Mouse (Mus musculus) megakaryocyte, embryonic 14.5 days (primary cell): ENCODE results near the gene Bzw2. TPM values are rescaled to one million over a fixed set of nuclear protein-coding genes. Genes with fewer than 3 reads are reported as not detected.

Source experiments
- H3K27me3 ChIP-seq: replicated peaks from 2 replicates; pipeline ENCODE3; 2012; ENCODE audit warnings: inconsistent platforms
- H3K36me3 ChIP-seq: replicated peaks from 2 replicates; pipeline ENCODE3; 2012; ENCODE audit warnings: low read length, inconsistent platforms, mixed read lengths
- H3K4me1 ChIP-seq: 2 replicates; pipeline ENCODE4 v1.6.1; 2012; ENCODE audit warnings: inconsistent platforms
- H3K4me3 ChIP-seq: replicated peaks from 2 replicates; pipeline ENCODE3; 2012; ENCODE audit warnings: moderate library complexity, mild to moderate bottlenecking, inconsistent platforms
- H3K9me3 ChIP-seq: 2 replicates; pipeline ENCODE4 v1.6.1; 2012; ENCODE audit warnings: inconsistent platforms
- FLI1 ChIP-seq: IDR thresholded peaks from 2 replicates; pipeline ENCODE4 v1.6.1; 2012; ENCODE audit warnings: low read length, inconsistent platforms, mixed read lengths
- GATA1 ChIP-seq: IDR thresholded peaks from 3 replicates; pipeline ENCODE4 v1.6.1; 2012; ENCODE audit warnings: mixed read lengths, low read length, inconsistent platforms, borderline replicate concordance
- polyA plus RNA-seq: library from polyadenylated mRNA; stranded (reverse); fragments of >175 nt; gene quantifications from 2 replicates; pipeline ENCODE4 v1.2.3, GENCODE M21; 2012; ENCODE audit warnings: low replicate concordance; ENCODE audit not compliant: insufficient read depth

Gene Bzw2
- polyA plus RNA-seq, 1 experiment, result 10.3 TPM

DNA sequence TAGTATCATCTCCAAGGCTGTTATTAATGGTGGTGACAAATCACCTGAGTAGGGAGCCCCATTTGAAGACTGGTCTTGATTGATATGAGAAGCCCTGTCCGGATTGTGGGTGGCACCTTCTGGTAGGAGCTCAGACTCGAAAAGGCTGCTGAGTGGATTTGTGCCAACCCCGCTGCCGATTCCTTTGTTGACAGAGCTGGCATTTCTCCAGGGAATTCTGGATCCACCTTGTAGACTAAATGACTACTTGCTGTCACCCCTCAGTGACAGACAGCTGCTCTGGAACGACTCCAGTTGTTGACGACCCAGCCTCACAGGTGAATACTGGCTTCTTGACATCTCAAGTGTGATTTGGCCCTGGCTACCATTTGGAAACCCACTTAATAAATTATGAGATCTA, 68.7 kb downstream of the Bzw2 start:
- no peaks in the 10 kb centered on the region for H3K4me1 ChIP-seq
- no peak for TF ChIP-seq GATA1
- TF ChIP-seq FLI1, result no peak
- H3K4me3 ChIP-seq, result no peak overlapping the region
- H3K27me3 ChIP-seq, result no peaks in the 10 kb centered on the region
- H3K36me3 ChIP-seq, result peaks cover 31% of the 10 kb centered on the region
- H3K9me3 ChIP-seq, result no peaks in the 10 kb centered on the region

GRCm38 (mm10) chr12:36088804-36089203, 69.1 kb downstream of the Bzw2 start:
- H3K9me3 ChIP-seq, result no peaks in the 10 kb centered on the region
- TF ChIP-seq FLI1, result no peak
- no peak for TF ChIP-seq GATA1
- peaks cover 27% of the 10 kb centered on the region for H3K36me3 ChIP-seq
- H3K27me3 ChIP-seq, result no peaks in the 10 kb centered on the region
- H3K4me3 ChIP-seq, result no peak overlapping the region
- H3K4me1 ChIP-seq, result no peaks in the 10 kb centered on the region

GRCm38 (mm10) chr12:36085380-36085779, 72.5 kb downstream of the Bzw2 start:
- peaks cover 2% of the 10 kb centered on the region for H3K27me3 ChIP-seq
- TF ChIP-seq FLI1 (no peak), GATA1 (no peak)
- H3K4me1 ChIP-seq, result no peaks in the 10 kb centered on the region
- no peaks in the 10 kb centered on the region for H3K9me3 ChIP-seq
- no peak overlapping the region for H3K4me3 ChIP-seq
- H3K36me3 ChIP-seq, result no peaks in the 10 kb centered on the region

DNA sequence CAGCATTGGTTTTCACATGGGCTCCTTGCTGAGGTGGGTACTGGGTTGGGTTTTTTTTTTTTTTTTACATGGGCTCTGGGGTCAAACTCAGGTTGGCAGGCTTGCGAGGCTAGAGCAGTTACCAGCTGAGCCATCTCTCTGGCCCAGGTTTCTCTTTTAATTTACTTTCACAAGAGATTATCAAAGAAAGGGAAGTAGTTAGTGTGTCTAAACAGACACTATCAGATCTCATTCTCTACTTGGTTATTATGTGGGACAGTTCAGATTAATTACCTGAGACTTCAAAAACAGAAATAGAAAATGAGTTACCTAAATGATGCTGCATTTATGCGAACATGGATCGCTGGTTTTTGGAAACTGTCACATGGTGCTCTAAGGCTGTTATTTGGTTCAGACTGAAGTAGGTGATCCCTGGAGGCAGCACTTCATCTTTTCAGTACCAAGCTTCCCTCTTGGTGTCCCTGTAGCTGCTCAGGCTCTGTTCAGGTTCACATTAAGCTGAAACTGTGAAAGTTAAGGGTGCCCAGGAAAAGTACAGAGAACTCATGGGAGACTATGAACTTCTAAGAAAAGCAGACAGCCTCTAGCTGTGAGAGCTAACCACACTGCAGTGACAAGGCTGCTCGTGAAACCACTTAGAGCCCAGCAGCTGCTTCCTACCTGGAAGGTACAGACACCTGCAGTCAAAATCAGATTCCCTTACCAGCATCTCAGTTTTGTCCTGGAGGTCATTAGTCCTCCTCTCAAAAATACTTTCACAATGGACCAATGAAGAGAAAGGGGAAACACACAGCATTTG, 79.6 kb downstream of the Bzw2 start:
- Histone ChIP-seq H3K4me1 (no peaks in the 10 kb centered on the region), H3K36me3 (no peaks in the 10 kb centered on the region), H3K27me3 (peaks cover 2% of the 10 kb centered on the region), H3K4me3 (no peak overlapping the region), H3K9me3 (no peaks in the 10 kb centered on the region)
- TF ChIP-seq FLI1, result no peak
- TF ChIP-seq GATA1, result no peak

- H3K27me3 ChIP-seq, result no peaks in the 10 kb centered on the region
- TF ChIP-seq GATA1 (no peak), FLI1 (no peak)
- no peaks in the 10 kb centered on the region for H3K9me3 ChIP-seq
- no peak overlapping the region for H3K4me3 ChIP-seq
- peaks cover 5% of the 10 kb centered on the region for H3K4me1 ChIP-seq
- no peaks in the 10 kb centered on the region for H3K36me3 ChIP-seq
Measured at GRCm38 (mm10) chr12:36072860-36073259, 85.0 kb downstream of the Bzw2 start.

DNA sequence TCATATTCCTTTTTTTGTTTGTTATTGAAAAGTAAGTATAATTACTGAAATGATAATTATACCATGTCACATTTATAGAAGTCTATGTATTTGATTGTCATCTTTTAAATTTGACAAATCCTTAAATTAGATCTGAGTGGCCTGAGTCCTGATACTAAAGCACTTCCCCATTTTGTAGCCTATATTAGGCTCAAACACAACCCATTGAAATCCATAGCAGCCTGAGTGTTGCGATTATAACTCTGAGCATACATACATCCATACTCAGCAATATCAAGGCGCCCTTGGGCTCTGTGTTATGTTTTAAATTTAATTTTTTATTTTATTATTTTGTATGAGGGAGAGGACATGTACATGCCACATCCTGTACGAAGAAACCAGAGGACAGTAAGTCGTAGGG, 87.6 kb downstream of the Bzw2 start:
- no peaks in the 10 kb centered on the region for H3K36me3 ChIP-seq
- TF ChIP-seq GATA1, result no peak
- TF ChIP-seq FLI1, result no peak
- no peak overlapping the region for H3K4me3 ChIP-seq
- H3K27me3 ChIP-seq, result no peaks in the 10 kb centered on the region
- H3K4me1 ChIP-seq, result peaks cover 9% of the 10 kb centered on the region
- peaks cover 9% of the 10 kb centered on the region for H3K9me3 ChIP-seq

DNA sequence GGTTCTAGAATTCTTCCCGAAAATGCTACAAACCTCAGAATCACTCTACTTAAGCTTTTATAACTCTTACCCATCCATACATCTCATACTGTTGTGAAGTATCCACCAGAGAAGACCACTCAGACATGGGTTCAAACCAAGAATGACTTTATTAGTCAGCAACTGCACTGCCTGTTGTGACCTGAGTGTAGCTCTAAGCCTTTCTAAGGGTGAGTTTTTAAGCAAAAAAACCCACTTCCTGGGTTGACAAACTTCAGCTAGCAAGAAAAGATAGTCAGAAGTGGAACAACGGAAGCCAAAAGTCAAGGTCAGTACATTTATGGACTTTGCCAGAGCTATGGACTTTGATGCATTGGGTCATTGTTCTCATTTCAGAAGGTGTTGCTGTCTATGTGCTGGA, 90.3 kb downstream of the Bzw2 start:
- peaks cover 9% of the 10 kb centered on the region for H3K4me1 ChIP-seq
- H3K36me3 ChIP-seq, result no peaks in the 10 kb centered on the region
- no peaks in the 10 kb centered on the region for H3K27me3 ChIP-seq
- no peak for TF ChIP-seq GATA1
- TF ChIP-seq FLI1, result no peak
- H3K9me3 ChIP-seq, result peaks cover 19% of the 10 kb centered on the region
- H3K4me3 ChIP-seq, result no peak overlapping the region

DNA sequence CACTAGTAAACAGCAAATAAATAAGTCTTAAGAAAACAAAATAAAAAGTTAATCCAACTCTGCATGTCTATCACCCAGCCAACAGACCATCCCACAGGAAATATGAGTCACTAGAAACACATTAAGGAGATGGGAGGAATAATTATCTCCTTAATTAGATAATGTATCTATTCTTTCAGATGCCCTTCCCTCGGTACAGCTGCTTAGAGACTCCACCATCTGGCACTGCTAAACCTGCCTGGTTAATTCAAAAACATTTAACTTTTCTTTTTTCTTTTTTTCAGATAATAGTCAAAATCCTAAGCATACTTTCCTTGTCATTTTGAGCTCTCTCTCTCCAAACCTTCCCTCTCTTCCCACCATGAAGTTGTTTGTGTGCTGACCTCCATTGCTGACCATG, 92.0 kb downstream of the Bzw2 start:
- Histone ChIP-seq H3K4me3 (no peak overlapping the region), H3K4me1 (peaks cover 12% of the 10 kb centered on the region), H3K36me3 (no peaks in the 10 kb centered on the region), H3K9me3 (peaks cover 19% of the 10 kb centered on the region), H3K27me3 (no peaks in the 10 kb centered on the region)
- no peak for TF ChIP-seq FLI1
- TF ChIP-seq GATA1, result no peak

- no peak overlapping the region for H3K4me3 ChIP-seq
- H3K36me3 ChIP-seq, result no peaks in the 10 kb centered on the region
- peaks cover 24% of the 10 kb centered on the region for H3K4me1 ChIP-seq
- H3K9me3 ChIP-seq, result no peaks in the 10 kb centered on the region
- TF ChIP-seq GATA1 (no peak), FLI1 (no peak)
- no peaks in the 10 kb centered on the region for H3K27me3 ChIP-seq
Measured at GRCm38 (mm10) chr12:36057699-36058098, 100.2 kb downstream of the Bzw2 start.

DNA sequence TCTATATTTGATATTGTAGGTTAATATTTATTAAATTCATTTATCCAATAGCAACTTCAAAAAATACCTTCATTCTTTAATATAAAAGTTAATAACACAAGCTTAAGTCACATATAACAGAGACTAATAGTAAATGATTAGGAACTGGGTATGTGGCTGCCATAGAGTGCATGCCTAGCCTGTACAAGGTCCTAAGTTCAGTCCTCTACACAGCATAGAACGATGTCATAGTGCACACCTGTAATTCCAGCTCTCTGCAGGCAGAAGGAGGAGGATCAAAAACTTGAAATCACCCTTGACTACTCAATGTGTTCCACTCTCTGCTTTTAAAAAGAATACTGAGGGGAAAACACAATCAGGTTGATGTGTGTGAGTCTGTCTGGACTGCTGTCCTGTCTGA, 107.6 kb downstream of the Bzw2 start:
- H3K27me3 ChIP-seq, result no peaks in the 10 kb centered on the region
- 0 out of 2 replicates have a peak, but pooled peaks cover 2% of the 10 kb centered on the region for H3K9me3 ChIP-seq
- H3K36me3 ChIP-seq, result no peaks in the 10 kb centered on the region
- H3K4me3 ChIP-seq, result no peak overlapping the region
- TF ChIP-seq FLI1 (no peak), GATA1 (no peak)
- peaks cover 8% of the 10 kb centered on the region for H3K4me1 ChIP-seq
